Mouse (Mus musculus): ENCODE measurements at regions not wholly inside any gene's neighbourhood (a gene's known extent, or its start where the extent isn't known, plus 50 kb on each side); places are given as distances from the start of the nearest gene placed in this dataset.
"Not testable (repeated sequence)": the region's sequence is repeated elsewhere in the genome, so short reads cannot be mapped to it uniquely, and the experiment has no call there.

GRCm38 (mm10) chr8:34275977-34276660 lies 164.6 kb upstream of the Gm10131 start:
- DNase-seq, result no peak

- DNase-seq, result not testable (repeated sequence)
Observed at GRCm38 (mm10) chr8:34274796-34275195, 163.3 kb upstream of the Gm10131 start.

GRCm38 (mm10) chr8:34274171-34274570 lies 162.6 kb upstream of the Gm10131 start:
- no peak for DNase-seq

GRCm38 (mm10) chr8:34269848-34270247 lies 158.3 kb upstream of the Gm10131 start:
- no peak for DNase-seq

- DNase-seq, result no peak
Observed at GRCm38 (mm10) chr8:34268806-34269520, 157.4 kb upstream of the Gm10131 start.

GRCm38 (mm10) chr8:34254978-34255377 lies 143.4 kb upstream of the Gm10131 start:
- DNase-seq, result no peak

- DNase-seq, result no peak
Observed at GRCm38 (mm10) chr8:34251934-34252333, 140.4 kb upstream of the Gm10131 start.

GRCm38 (mm10) chr8:34239346-34239900 lies 127.9 kb upstream of the Gm10131 start:
- no peak for DNase-seq

GRCm38 (mm10) chr8:34233705-34234104 lies 122.2 kb upstream of the Gm10131 start:
- no peak for DNase-seq

- no peak for DNase-seq
Observed at GRCm38 (mm10) chr8:34229477-34229876, 117.9 kb upstream of the Gm10131 start.

GRCm38 (mm10) chr8:34225011-34225890 lies 113.7 kb upstream of the Gm10131 start:
- DNase-seq, result no peak

GRCm38 (mm10) chr8:34222187-34222586 lies 110.7 kb upstream of the Gm10131 start:
- DNase-seq, result no peak
